Mouse (Mus musculus): ENCODE measurements at regions not wholly inside any gene's neighbourhood (a gene's known extent, or its start where the extent isn't known, plus 50 kb on each side); places are given as distances from the start of the nearest gene placed in this dataset.
A peak's percentile ranks its signal among the peaks of the same experiment; 100 is the strongest.

- intact Hi-C loops (cut with DNase I): loop anchor here (10.0 kb wide), 1 partner anchor 254 kb away; no protein-coding TSS in a partner anchor
- DNase-seq: no peak
Measured at GRCm38 (mm10) chr10:44751061-44751460, 222.8 kb upstream of the Prdm1 start.

- peak; percentile 15 to 17 for DNase-seq
- intact Hi-C loops (cut with DNase I): no loop called here
Measured at GRCm38 (mm10) chr10:44749206-44749605, 220.9 kb upstream of the Prdm1 start.

GRCm38 (mm10) chr10:44747419-44747818 is 219.1 kb upstream of the Prdm1 start:
- intact Hi-C loops (cut with DNase I): no loop called here
- no peak for DNase-seq

- intact Hi-C loops (cut with DNase I): no loop called here
- DNase-seq: peak; percentile 75
Measured at GRCm38 (mm10) chr10:44744221-44744620, 215.9 kb upstream of the Prdm1 start.

GRCm38 (mm10) chr10:44733641-44734040 is 205.3 kb upstream of the Prdm1 start:
- intact Hi-C loops (cut with DNase I): no loop called here
- DNase-seq: no peak

- no peak for DNase-seq
- intact Hi-C loops (cut with DNase I): no loop called here
Measured at GRCm38 (mm10) chr10:44730721-44731120, 202.4 kb upstream of the Prdm1 start.

- no peak for DNase-seq
- intact Hi-C loops (cut with DNase I): no loop called here
Measured at GRCm38 (mm10) chr10:44728963-44729362, 200.7 kb upstream of the Prdm1 start.

GRCm38 (mm10) chr10:44724575-44724974 is 196.3 kb upstream of the Prdm1 start:
- intact Hi-C loops (cut with DNase I): no loop called here
- DNase-seq: no peak

GRCm38 (mm10) chr10:44723845-44724244 is 195.5 kb upstream of the Prdm1 start:
- intact Hi-C loops (cut with DNase I): no loop called here
- DNase-seq: no peak

- intact Hi-C loops (cut with DNase I): no loop called here
- DNase-seq: no peak
Measured at GRCm38 (mm10) chr10:44723321-44723720, 195.0 kb upstream of the Prdm1 start.

GRCm38 (mm10) chr10:44721670-44722069 is 193.4 kb upstream of the Prdm1 start:
- intact Hi-C loops (cut with DNase I): no loop called here
- no peak for DNase-seq

GRCm38 (mm10) chr10:44716612-44717011 is 188.3 kb upstream of the Prdm1 start:
- DNase-seq: no peak

GRCm38 (mm10) chr10:44715902-44716301 is 187.6 kb upstream of the Prdm1 start:
- no peak for DNase-seq
- intact Hi-C loops (cut with DNase I): no loop called here

More at GRCm38 (mm10) chr10:44716612-44717011, 188.3 kb upstream of the Prdm1 start:
- intact Hi-C loops (cut with DNase I): no loop called here

- no peak for DNase-seq
- intact Hi-C loops (cut with DNase I): no loop called here
Measured at GRCm38 (mm10) chr10:44708830-44709229, 180.5 kb upstream of the Prdm1 start.

GRCm38 (mm10) chr10:44704143-44704542 is 175.8 kb upstream of the Prdm1 start:
- DNase-seq: no peak
- intact Hi-C loops (cut with DNase I): no loop called here

- DNase-seq: peak; percentile 8 to 15
- intact Hi-C loops (cut with DNase I): no loop called here
Measured at GRCm38 (mm10) chr10:44702108-44702507, 173.8 kb upstream of the Prdm1 start.

GRCm38 (mm10) chr10:44699988-44700537 is 171.8 kb upstream of the Prdm1 start:
- intact Hi-C loops (cut with DNase I): no loop called here
- DNase-seq: no peak

- intact Hi-C loops (cut with DNase I): no loop called here
- DNase-seq: no peak
Measured at GRCm38 (mm10) chr10:44697966-44698365, 169.7 kb upstream of the Prdm1 start.

- intact Hi-C loops (cut with DNase I): no loop called here
Measured at GRCm38 (mm10) chr10:44696973-44697372, 168.7 kb upstream of the Prdm1 start.

GRCm38 (mm10) chr10:44691590-44692327 is 163.5 kb upstream of the Prdm1 start:
- DNase-seq: peak; percentile 6 to 7
- intact Hi-C loops (cut with DNase I): no loop called here

More at GRCm38 (mm10) chr10:44696973-44697372, 168.7 kb upstream of the Prdm1 start:
- DNase-seq: no peak

GRCm38 (mm10) chr10:44688555-44688954 is 160.3 kb upstream of the Prdm1 start:
- intact Hi-C loops (cut with DNase I): no loop called here
- DNase-seq: no peak

- DNase-seq: no peak
- intact Hi-C loops (cut with DNase I): no loop called here
Measured at GRCm38 (mm10) chr10:44686055-44686454, 157.8 kb upstream of the Prdm1 start.

Measured in heart, postnatal 10 days (tissue).